Mouse (Mus musculus) heart, postnatal 0 days (tissue): Measurements from ENCODE around the gene Tekt1. TPM values are rescaled to one million over a fixed set of nuclear protein-coding genes. Genes with fewer than 3 reads are reported as not detected.
A peak's percentile ranks its signal among the peaks of the same experiment; 100 is the strongest.

Source experiments
- ATAC-seq: fragments of 200-750 bp; cut with Nextera tagmentation; 2 replicates; pipeline ENCODE4 v1.8.0; 2017; ENCODE audit warnings: low read depth, moderate number of reproducible peaks, moderate library complexity; ENCODE audit not compliant: insufficient read depth
- DNase-seq: peaks from one replicate; pipeline ENCODE4 v3.0.0-alpha.2; 2016; ENCODE audit warnings: low spot score
- H3K27ac ChIP-seq: fragments of 300-500 bp; sonication (generic); 2 replicates; pipeline ENCODE4 v1.5.1; 2014; ENCODE audit warnings: low read depth, mild to moderate bottlenecking
- H3K27me3 ChIP-seq: fragments of 300-500 bp; sonication (generic); 2 replicates; pipeline ENCODE4 v1.6.1; 2014; ENCODE audit warnings: low read length, mixed read lengths; ENCODE audit not compliant: control insufficient read depth, insufficient read depth
- H3K36me3 ChIP-seq: fragments of 300-500 bp; sonication (generic); replicated peaks from 2 replicates; pipeline ENCODE4 v1.6.1; 2014; ENCODE audit warnings: low read length, mixed read lengths; ENCODE audit not compliant: control insufficient read depth, insufficient read depth
- H3K4me1 ChIP-seq: fragments of 300-500 bp; sonication (generic); 2 replicates; pipeline ENCODE4 v1.6.1; 2014; ENCODE audit warnings: antibody characterized with exemption; ENCODE audit not compliant: control insufficient read depth, insufficient read depth
- H3K4me2 ChIP-seq: fragments of 300-500 bp; sonication (generic); 2 replicates; pipeline ENCODE4 v1.6.1; 2014; ENCODE audit warnings: low read depth, mild to moderate bottlenecking, low read length, moderate library complexity
- H3K4me3 ChIP-seq: fragments of 300-500 bp; sonication (generic); 2 replicates; pipeline ENCODE4 v1.5.1; 2014; ENCODE audit warnings: low read depth, low read length
- H3K9ac ChIP-seq: fragments of 300-500 bp; sonication (generic); replicated peaks from 2 replicates; pipeline ENCODE4 v1.6.1; 2014; ENCODE audit warnings: low read depth, low read length, mixed read lengths
- H3K9me3 ChIP-seq: fragments of 300-500 bp; sonication (generic); replicated peaks from 2 replicates; pipeline ENCODE4 v1.6.1; 2016; ENCODE audit warnings: low read length; ENCODE audit not compliant: control insufficient read depth
- CTCF ChIP-seq: IDR thresholded peaks from 2 replicates; pipeline ENCODE4 v1.5.1; 2016; ENCODE audit warnings: antibody characterized with exemption, control low read depth, low read depth
- EP300 ChIP-seq: IDR thresholded peaks from 2 replicates; pipeline ENCODE4 v1.6.1; 2016; ENCODE audit warnings: antibody characterized with exemption, low read depth
- WGBS: fragments of 180-500 bp; shearing (Covaris S2); extraction: QIAGEN DNeasy Blood & Tissue Kit; methylation state at CpG from one replicate; pipeline ENCODE4 v1.1.7; 2014; 5-methylcytosine and 5-hydroxymethylcytosine counted together
- polyA plus RNA-seq: library from polyadenylated mRNA; unstranded; fragments of >200 nt; fragmentation: Nextera tagmentation; extraction: Ambion mirVana; gene quantifications from 2 replicates; pipeline ENCODE4 v1.2.1, GENCODE M21; 2015
- total RNA-seq: library from RNA; depleted of rRNA; stranded (reverse); fragments of >200 nt; gene quantifications from 2 replicates; pipeline ENCODE4 v1.2.3, GENCODE M21; 2014; ENCODE audit warnings: low replicate concordance

The Tekt1 gene
- total and polyA plus RNA-seq, 2 experiments from 2014 or later, result 0.19 TPM; not detected in 1

GRCm38 (mm10) chr11:72402969-72403368 is 40.7 kb upstream of the Tekt1 start:
- TF ChIP-seq EP300 (no peak), CTCF (no peak)
- H3K27me3 ChIP-seq, result no peaks in the 10 kb centered on the region
- H3K27ac ChIP-seq, result no peak overlapping the region
- no peak for ATAC-seq
- peaks cover 42% of the 10 kb centered on the region for H3K36me3 ChIP-seq
- H3K4me2 ChIP-seq, result no peak overlapping the region
- no peak overlapping the region for H3K9ac ChIP-seq
- no peaks in the 10 kb centered on the region for H3K9me3 ChIP-seq
- H3K4me3 ChIP-seq, result no peak overlapping the region
- 86% methylated on average over 12 of the region's 12 CpGs for WGBS
- H3K4me1 ChIP-seq, result peaks cover 34% of the 10 kb centered on the region
- no peak for DNase-seq

DNA sequence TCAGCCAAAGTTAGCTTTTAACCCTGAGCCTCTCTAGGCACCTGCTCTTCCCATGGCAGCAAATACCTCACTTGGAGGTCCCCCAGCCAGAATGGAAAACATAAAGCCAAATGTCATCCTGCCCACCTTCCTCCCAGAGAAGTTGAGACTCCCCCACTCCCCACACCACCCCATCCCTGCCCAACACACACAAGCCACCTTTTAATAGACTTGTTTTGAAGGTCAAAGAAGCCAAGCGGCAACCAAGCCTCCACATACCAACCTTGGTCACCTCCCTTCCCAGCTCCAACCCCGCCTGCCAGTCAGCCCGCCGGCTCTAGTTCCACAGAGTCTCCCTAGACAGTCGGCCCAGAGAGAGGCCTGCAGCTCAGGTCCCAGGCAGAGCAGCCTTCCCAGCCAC is 39.8 kb upstream of the Tekt1 start:
- Histone ChIP-seq H3K4me2 (no peak overlapping the region), H3K9me3 (no peaks in the 10 kb centered on the region), H3K27me3 (no peaks in the 10 kb centered on the region), H3K36me3 (peaks cover 42% of the 10 kb centered on the region), H3K4me3 (no peak overlapping the region), H3K4me1 (peaks cover 34% of the 10 kb centered on the region), H3K27ac (peak overlapping the region; percentile 61), H3K9ac (0 out of 2 replicates have a peak overlapping the region, but pooled peaks have one; percentile 13)
- ATAC-seq, result peak; percentile 22; the same call in 1 of the 2 replicates
- TF ChIP-seq CTCF (no peak), EP300 (no peak)
- WGBS, result 32% methylated on average over 5 of the region's 5 CpGs
- DNase-seq, result peak; percentile 30

DNA sequence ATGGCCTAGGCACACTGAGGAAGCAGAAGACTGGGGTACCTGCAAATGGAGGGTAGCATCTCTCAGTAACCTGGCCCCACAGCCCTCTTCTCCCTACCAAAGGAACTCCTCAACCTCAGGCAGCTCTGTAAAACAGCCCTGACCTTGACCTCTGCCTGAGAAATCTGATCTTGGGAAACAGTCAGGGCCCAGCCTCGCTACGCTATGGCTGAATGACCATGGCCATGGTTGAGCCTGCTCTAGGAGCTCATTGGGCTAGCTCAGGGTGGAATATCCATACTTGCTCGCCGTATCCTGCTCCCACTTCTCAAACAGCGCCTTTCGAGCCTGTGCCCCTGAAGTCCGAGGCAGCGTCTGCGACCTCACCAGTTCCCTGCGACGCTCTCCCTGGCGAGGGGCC is 38.8 kb upstream of the Tekt1 start:
- no peak overlapping the region for H3K4me2 ChIP-seq
- H3K9me3 ChIP-seq, result no peaks in the 10 kb centered on the region
- H3K27ac ChIP-seq, result no peak overlapping the region
- ATAC-seq (no peak), DNase-seq (no peak)
- 91% methylated on average over 12 of the region's 12 CpGs for WGBS
- H3K36me3 ChIP-seq, result peaks cover 42% of the 10 kb centered on the region
- H3K9ac ChIP-seq, result no peak overlapping the region
- H3K27me3 ChIP-seq, result no peaks in the 10 kb centered on the region
- no peak overlapping the region for H3K4me3 ChIP-seq
- TF ChIP-seq CTCF (no peak), EP300 (no peak)
- peaks cover 34% of the 10 kb centered on the region for H3K4me1 ChIP-seq

GRCm38 (mm10) chr11:72397811-72398525 is 35.7 kb upstream of the Tekt1 start:
- peaks cover 48% of the 10 kb centered on the region for H3K4me1 ChIP-seq
- H3K4me3 ChIP-seq, result no peak overlapping the region
- no peaks in the 10 kb centered on the region for H3K27me3 ChIP-seq
- H3K36me3 ChIP-seq, result peaks cover 40% of the 10 kb centered on the region
- H3K27ac ChIP-seq, result peak overlapping the region; percentile 79
- DNase-seq (no peak), ATAC-seq (no peak)
- WGBS, result 81% methylated on average over 8 of the region's 8 CpGs
- no peak overlapping the region for H3K4me2 ChIP-seq
- no peak overlapping the region for H3K9ac ChIP-seq
- TF ChIP-seq CTCF, result no peak
- no peak; the same call in 1 of the 2 replicates for TF ChIP-seq EP300
- H3K9me3 ChIP-seq, result no peaks in the 10 kb centered on the region

DNA sequence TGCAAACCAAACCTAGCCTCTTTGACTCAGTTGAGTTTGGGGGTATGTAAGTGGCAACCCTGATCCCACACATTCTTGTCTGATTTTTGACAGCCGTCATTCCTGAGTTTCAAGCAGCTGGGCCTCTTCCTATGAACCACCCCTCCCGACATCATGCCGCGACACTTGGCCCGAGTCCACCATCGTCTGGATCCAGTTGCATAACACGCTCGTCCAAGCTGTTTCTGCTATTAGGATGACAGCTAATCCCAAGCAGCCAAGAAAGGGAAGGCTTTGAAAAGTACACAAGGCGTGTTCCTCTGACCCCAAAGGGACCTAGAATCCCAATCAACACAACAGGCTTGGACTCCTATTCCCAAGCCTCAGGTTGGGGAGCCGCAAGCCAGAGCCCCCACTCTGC is 34.8 kb upstream of the Tekt1 start:
- WGBS, result 13% methylated on average over 10 of the region's 10 CpGs
- TF ChIP-seq EP300 (no peak; the same call in 1 of the 2 replicates), CTCF (no peak)
- peaks cover 32% of the 10 kb centered on the region for H3K36me3 ChIP-seq

More for the DNA sequence above, 34.8 kb upstream of the Tekt1 start:
- Histone ChIP-seq H3K4me2 (peak overlapping the region; percentile 4; the same call in 1 of the 2 replicates), H3K9ac (no peak overlapping the region), H3K27ac (peak overlapping the region; percentile 79), H3K9me3 (no peaks in the 10 kb centered on the region), H3K4me3 (no peak overlapping the region), H3K27me3 (no peaks in the 10 kb centered on the region), H3K4me1 (peaks cover 40% of the 10 kb centered on the region)
- ATAC-seq, result peak; percentile 73
- peak; percentile 85 for DNase-seq
